Mouse (Mus musculus) liver, postnatal 0 days (tissue): ENCODE results near the gene Rbms1. TPM values are rescaled to one million over a fixed set of nuclear protein-coding genes. Genes with fewer than 3 reads are reported as not detected.

Source experiments
- ATAC-seq: fragments of 200-750 bp; cut with Nextera tagmentation; 2 replicates; pipeline ENCODE4 v1.8.0; 2017; ENCODE audit warnings: mild to moderate bottlenecking, moderate library complexity
- DNase-seq: peaks from one replicate; pipeline ENCODE4 v3.0.0-alpha.2; 2016
- H3K27ac ChIP-seq: fragments of 300-500 bp; sonication (generic); 2 replicates; pipeline ENCODE4 v1.5.1; 2014; ENCODE audit warnings: antibody characterized with exemption, moderate library complexity, mild to moderate bottlenecking, low read depth
- H3K27me3 ChIP-seq: fragments of 300-500 bp; sonication (generic); 2 replicates; pipeline ENCODE4 v1.6.1; 2014; ENCODE audit warnings: low read length, control low read depth, mixed read lengths; ENCODE audit not compliant: insufficient read depth
- H3K36me3 ChIP-seq: fragments of 300-500 bp; sonication (generic); replicated peaks from 2 replicates; pipeline ENCODE4 v1.6.1; 2014; ENCODE audit warnings: mild to moderate bottlenecking, control low read depth, low read length, moderate library complexity, mixed read lengths; ENCODE audit not compliant: insufficient read depth
- H3K4me1 ChIP-seq: fragments of 300-500 bp; sonication (generic); 2 replicates; pipeline ENCODE4 v1.6.1; 2014; ENCODE audit warnings: antibody characterized with exemption, mild to moderate bottlenecking, control low read depth; ENCODE audit not compliant: insufficient read depth
- H3K4me2 ChIP-seq: fragments of 300-500 bp; sonication (generic); 2 replicates; pipeline ENCODE4 v1.6.1; 2014; ENCODE audit warnings: low read depth, mild to moderate bottlenecking, low read length, moderate library complexity, mixed read lengths
- H3K4me3 ChIP-seq: fragments of 300-500 bp; sonication (generic); 2 replicates; pipeline ENCODE4 v1.5.1; 2014; ENCODE audit warnings: low read depth, low read length
- H3K9ac ChIP-seq: fragments of 300-500 bp; sonication (generic); replicated peaks from 2 replicates; pipeline ENCODE4 v1.6.1; 2014; ENCODE audit warnings: mild to moderate bottlenecking, moderate library complexity
- H3K9me3 ChIP-seq: fragments of 300-500 bp; sonication (generic); 2 replicates; pipeline ENCODE4 v1.6.1; 2016; ENCODE audit warnings: mild to moderate bottlenecking, control low read depth, low read length, mixed read lengths
- CTCF ChIP-seq: sonication (generic); IDR thresholded peaks from 2 replicates; pipeline ENCODE4 v1.5.1; 2016; ENCODE audit warnings: antibody characterized with exemption, low read depth
- EP300 ChIP-seq: IDR thresholded peaks from 2 replicates; pipeline ENCODE4 v1.6.1; 2016; ENCODE audit warnings: antibody characterized with exemption, low read depth, mild to moderate bottlenecking
- WGBS: fragments of 180-500 bp; shearing (Covaris S2); extraction: QIAGEN DNeasy Blood & Tissue Kit; methylation state at CpG from one replicate; pipeline ENCODE4 v1.1.7; 2014; ENCODE audit not compliant: insufficient replicate concordance; 5-methylcytosine and 5-hydroxymethylcytosine counted together
- polyA plus RNA-seq: library from polyadenylated mRNA; unstranded; fragments of >200 nt; fragmentation: Nextera tagmentation; extraction: Ambion mirVana; gene quantifications from 2 replicates; pipeline ENCODE4 v1.2.1, GENCODE M21; 2015

The Rbms1 gene
- polyA plus RNA-seq, 1 experiment from 2014 or later: 38.5 TPM

DNA sequence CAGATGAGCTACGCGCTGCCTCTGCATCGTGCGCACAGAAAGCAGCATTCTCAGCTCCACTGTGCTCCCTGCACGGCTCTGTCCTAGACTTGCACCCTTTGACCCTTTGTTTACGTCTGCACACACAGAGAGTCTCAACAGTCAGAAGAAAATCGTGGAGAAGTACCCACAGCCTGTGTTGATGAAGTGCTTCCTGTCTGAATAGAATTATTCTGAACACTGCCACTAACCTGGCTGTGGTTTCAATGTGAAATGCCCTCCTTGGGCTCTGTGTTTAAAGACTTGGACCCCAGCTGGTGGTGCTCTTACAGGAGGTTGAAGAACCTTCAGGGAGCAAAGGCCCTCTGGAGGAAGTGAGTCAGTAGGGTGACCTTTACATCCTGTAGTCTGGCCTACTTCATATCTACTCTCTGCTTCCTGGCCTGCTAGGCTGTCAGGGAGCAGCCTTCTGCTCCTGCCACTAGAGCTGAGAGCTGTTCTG is 153.5 kb downstream of the Rbms1 start:
- 57% methylated on average over 7 of the region's 7 CpGs for WGBS

GRCm38 (mm10) chr2:60808822-60809221 is 154.2 kb downstream of the Rbms1 start:
- DNase-seq (peak; percentile 41), ATAC-seq (peak; percentile 66)
- Histone ChIP-seq H3K9ac (no peak overlapping the region), H3K4me1 (peaks cover 43% of the 10 kb centered on the region), H3K27ac (peak overlapping the region; percentile 74), H3K9me3 (no peaks in the 10 kb centered on the region), H3K36me3 (no peaks in the 10 kb centered on the region; the same call in 1 of the 2 replicates), H3K27me3 (no peaks in the 10 kb centered on the region), H3K4me2 (no peak overlapping the region), H3K4me3 (no peak overlapping the region)
- TF ChIP-seq EP300 (no peak), CTCF (no peak)
- WGBS: 62% methylated on average over 6 of the region's 6 CpGs

More for the DNA sequence above, 153.5 kb downstream of the Rbms1 start:
- no peak overlapping the region for H3K4me2 ChIP-seq
- no peak overlapping the region for H3K4me3 ChIP-seq
- peak overlapping the region; percentile 74 for H3K27ac ChIP-seq
- H3K27me3 ChIP-seq: no peaks in the 10 kb centered on the region
- H3K4me1 ChIP-seq: peaks cover 37% of the 10 kb centered on the region
- H3K9me3 ChIP-seq: no peaks in the 10 kb centered on the region
- DNase-seq (no peak), ATAC-seq (peak; percentile 48)
- no peak for TF ChIP-seq CTCF
- TF ChIP-seq EP300: no peak
- H3K9ac ChIP-seq: no peak overlapping the region
- H3K36me3 ChIP-seq: no peaks in the 10 kb centered on the region; the same call in 1 of the 2 replicates

- DNase-seq (no peak), ATAC-seq (no peak)
Observed at GRCm38 (mm10) chr2:60807341-60808195, 155.4 kb downstream of the Rbms1 start.

DNA sequence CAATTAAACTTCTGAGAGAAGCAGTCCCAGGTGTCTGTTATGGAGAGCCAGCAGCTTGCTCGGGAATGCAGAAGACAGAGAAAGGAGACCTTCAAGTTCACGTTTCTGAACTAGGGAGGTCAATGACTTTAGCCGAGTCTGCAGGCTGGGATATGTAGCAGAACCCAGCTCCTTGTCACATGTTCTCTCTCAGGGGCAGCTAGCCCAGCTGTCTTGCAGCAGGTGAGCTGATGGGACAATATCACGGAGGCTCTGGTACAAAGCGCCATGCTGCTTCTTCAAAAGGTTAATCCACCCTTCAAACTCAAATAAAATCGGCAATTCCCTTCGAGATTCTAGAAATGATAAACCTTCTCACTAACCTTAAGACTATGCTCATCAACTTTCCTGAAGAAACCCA is 158.2 kb downstream of the Rbms1 start:
- no peak for TF ChIP-seq CTCF

More at GRCm38 (mm10) chr2:60807341-60808195, 155.4 kb downstream of the Rbms1 start:
- H3K4me2 ChIP-seq: peak overlapping the region; percentile 24; the same call in 1 of the 2 replicates
- H3K36me3 ChIP-seq: no peaks in the 10 kb centered on the region; the same call in 1 of the 2 replicates
- no peaks in the 10 kb centered on the region for H3K9me3 ChIP-seq
- H3K4me3 ChIP-seq: no peak overlapping the region
- 54% methylated on average over 11 of the region's 11 CpGs for WGBS
- H3K27ac ChIP-seq: peak overlapping the region; percentile 74
- TF ChIP-seq EP300 (no peak), CTCF (no peak)
- H3K27me3 ChIP-seq: no peaks in the 10 kb centered on the region
- H3K4me1 ChIP-seq: peaks cover 47% of the 10 kb centered on the region
- H3K9ac ChIP-seq: no peak overlapping the region

DNA sequence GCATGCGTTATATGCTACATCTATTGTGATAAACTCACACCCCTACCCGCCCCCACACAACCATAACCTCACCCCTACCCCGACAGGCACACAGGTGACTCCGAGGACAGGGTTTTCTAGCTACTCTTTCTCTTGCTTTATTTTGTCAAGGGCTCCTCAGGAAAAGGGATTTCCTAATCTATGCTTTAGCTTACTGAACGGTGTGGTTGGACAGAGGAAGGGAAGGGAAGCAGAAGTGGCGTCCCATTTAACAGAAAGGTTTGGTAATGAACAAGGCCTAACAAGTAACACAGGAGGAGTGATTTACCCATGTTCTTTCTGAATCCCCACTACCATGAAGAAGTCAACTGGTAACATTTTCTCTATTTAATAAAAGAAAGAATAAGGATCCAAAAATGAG is 159.6 kb downstream of the Rbms1 start:
- no peak overlapping the region for H3K4me2 ChIP-seq
- peak overlapping the region; percentile 92 for H3K27ac ChIP-seq
- ATAC-seq: no peak
- H3K9ac ChIP-seq: no peak overlapping the region
- H3K4me3 ChIP-seq: no peak overlapping the region
- no peaks in the 10 kb centered on the region for H3K9me3 ChIP-seq
- H3K27me3 ChIP-seq: no peaks in the 10 kb centered on the region
- peaks cover 48% of the 10 kb centered on the region for H3K4me1 ChIP-seq
- TF ChIP-seq CTCF (no peak), EP300 (no peak)
- WGBS: 55% methylated on average over 6 of the region's 6 CpGs
- DNase-seq: no peak
- no peaks in the 10 kb centered on the region for H3K36me3 ChIP-seq

More for the DNA sequence above, 158.2 kb downstream of the Rbms1 start:
- H3K4me2 ChIP-seq: no peak overlapping the region
- no peak overlapping the region for H3K27ac ChIP-seq
- peaks cover 55% of the 10 kb centered on the region for H3K4me1 ChIP-seq
- no peak overlapping the region for H3K4me3 ChIP-seq
- no peak overlapping the region for H3K9ac ChIP-seq
- H3K9me3 ChIP-seq: no peaks in the 10 kb centered on the region
- H3K27me3 ChIP-seq: no peaks in the 10 kb centered on the region
- DNase-seq: no peak
- 81% methylated on average over 7 of the region's 7 CpGs for WGBS
- no peaks in the 10 kb centered on the region for H3K36me3 ChIP-seq
- no peak for ATAC-seq

DNA sequence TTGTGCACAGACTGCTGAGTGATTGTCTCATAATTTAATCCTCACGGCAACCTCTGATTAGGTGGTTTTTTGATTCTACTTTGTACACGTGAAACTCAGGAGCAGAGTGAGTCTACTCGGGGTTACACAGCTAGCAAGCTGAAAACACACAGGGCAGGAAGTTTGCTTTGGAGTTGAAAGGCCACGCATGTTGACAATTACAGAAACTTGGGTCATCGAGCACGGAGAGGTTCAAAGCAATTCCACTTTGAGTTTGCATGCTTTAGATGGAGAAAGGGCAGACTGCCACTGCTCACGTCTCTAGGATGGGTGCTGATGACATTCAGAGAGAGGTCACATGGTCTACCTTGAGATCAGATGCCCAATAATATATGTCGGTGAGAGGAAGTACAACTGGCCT is 160.2 kb downstream of the Rbms1 start:
- ATAC-seq: peak; percentile 85
- Histone ChIP-seq H3K36me3 (no peaks in the 10 kb centered on the region), H3K4me1 (peaks cover 43% of the 10 kb centered on the region), H3K4me3 (no peak overlapping the region), H3K4me2 (peak overlapping the region; percentile 7; the same call in 1 of the 2 replicates), H3K27me3 (no peaks in the 10 kb centered on the region), H3K27ac (peak overlapping the region; percentile 92), H3K9me3 (no peaks in the 10 kb centered on the region), H3K9ac (no peak overlapping the region)
- 41% methylated on average over 8 of the region's 8 CpGs for WGBS
- TF ChIP-seq CTCF (no peak), EP300 (peak; percentile 40; the same call in 1 of the 2 replicates)
- peak; percentile 50 for DNase-seq
